Mouse (Mus musculus): ENCODE data around the gene Cdc42ep2. TPM values are rescaled to one million over a fixed set of nuclear protein-coding genes. Genes with fewer than 3 reads are reported as not detected.

Gene Cdc42ep2
- total RNA-seq, 1 experiment: 0.76 TPM

- peak within 1 kb of the TSS; percentile 73 to 77 for H3K4me3 ChIP-seq (ENCODE audit: insufficient read depth in 1 of 2, low read depth in 1 of 2, low read length in 2 of 2, poor library complexity in 1 of 2, severe bottlenecking in 1 of 2)
- TF ChIP-seq CHD2 (IDR thresholded peaks at IDR 0.05; ENCODE audit: low read depth, low read length): peak; percentile 76
- no peak for TF ChIP-seq MAFK (IDR thresholded peaks at IDR 0.05; ENCODE audit: insufficient read depth, low read depth, low read length)
- peak; percentile 95 for DNase-seq (ENCODE audit: low read depth, low spot score)
- no peak within 1 kb of the TSS for H3K27ac ChIP-seq (ENCODE audit: insufficient read depth, low read depth, low read length, poor library complexity, severe bottlenecking)
- H3K9me3 ChIP-seq (ENCODE audit: control insufficient read depth, insufficient read depth, low read depth, low read length): no peaks in the 10 kb centered on the region
- peaks cover 9% of the 10 kb centered on the region for H3K36me3 ChIP-seq (ENCODE audit: control insufficient read depth, insufficient read depth, low read length, poor library complexity, severe bottlenecking)
- peaks cover 0 to 7% of the 10 kb centered on the region in 2 experiments; a peak in 1 of 4 replicates for H3K4me1 ChIP-seq (ENCODE audit: control insufficient read depth in 2 of 2, insufficient read depth in 2 of 2, low read length in 2 of 2, poor library complexity in 1 of 2)
- peak within 1 kb of the TSS; percentile 75 for H3K9ac ChIP-seq (ENCODE audit: insufficient read depth, low read depth, low read length, poor library complexity, severe bottlenecking)
- in situ Hi-C loops (cut with MboI; ENCODE audit: low sequenced_read_pairs in 2 of 2, unreplicated experiment in 2 of 2): no loop called here
Observed at GRCm38 (mm10) chr19:5894002-5894678, 30.5 kb downstream of the Cdc42ep2 start, which contains the start of gene Tigd3. Gene Tigd3 (minus strand): TSS chr19:5894149.

DNA sequence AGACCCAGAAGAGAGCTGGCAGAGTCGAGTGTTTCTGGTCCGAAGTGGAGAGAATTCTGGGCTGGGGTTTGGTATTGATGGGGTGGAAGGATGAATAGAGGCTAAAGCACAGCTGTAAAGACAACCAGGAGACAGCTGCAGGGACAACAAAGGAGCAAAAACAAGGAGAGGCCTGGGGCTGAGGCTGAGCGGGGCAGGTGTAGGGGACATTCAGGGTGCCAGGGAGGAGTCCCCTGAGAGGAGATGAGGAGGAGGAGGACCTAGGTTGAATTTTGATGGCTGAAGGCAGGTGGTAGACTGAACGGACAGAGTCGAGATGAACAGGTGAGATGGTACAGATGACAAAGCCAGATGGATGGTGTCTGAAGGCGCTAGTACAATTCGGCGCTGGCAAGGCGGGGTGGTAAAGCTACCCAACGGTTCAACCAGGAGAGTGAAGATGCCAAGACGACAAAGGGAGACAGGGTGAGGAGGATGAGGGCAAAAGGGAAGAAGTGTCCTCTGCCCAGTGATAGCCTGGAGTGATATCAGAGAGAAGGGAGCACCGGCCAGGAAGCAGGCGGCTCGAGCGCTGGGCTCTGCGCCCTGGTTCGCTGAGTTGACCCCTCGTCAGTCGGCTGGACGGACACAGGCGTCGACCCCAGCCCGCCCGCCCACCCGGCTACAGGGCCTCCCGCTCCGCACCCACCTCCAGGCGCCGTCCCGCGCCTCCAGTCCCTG lies 31.2 kb downstream of the Cdc42ep2 start:
- peak overlapping the region; percentile 73 to 77 for H3K4me3 ChIP-seq (ENCODE audit: insufficient read depth in 1 of 2, low read depth in 1 of 2, low read length in 2 of 2, poor library complexity in 1 of 2, severe bottlenecking in 1 of 2)
- TF ChIP-seq CHD2 (IDR thresholded peaks at IDR 0.05; ENCODE audit: low read depth, low read length) (no peak), ZNF384 (IDR thresholded peaks at IDR 0.05; ENCODE audit: low read depth, low read length) (no peak), MAFK (IDR thresholded peaks at IDR 0.05; ENCODE audit: insufficient read depth, low read depth, low read length) (no peak), HCFC1 (IDR thresholded peaks at IDR 0.05; ENCODE audit: borderline replicate concordance, insufficient read depth, low read length) (no peak), ZC3H11A (IDR thresholded peaks at IDR 0.05; ENCODE audit: borderline replicate concordance, low read depth, low read length) (no peak)
- peak overlapping the region; percentile 75 for H3K9ac ChIP-seq (ENCODE audit: insufficient read depth, low read depth, low read length, poor library complexity, severe bottlenecking)
- no peaks in the 10 kb centered on the region for H3K9me3 ChIP-seq (ENCODE audit: control insufficient read depth, insufficient read depth, low read depth, low read length)
- in situ Hi-C loops (cut with MboI; ENCODE audit: low sequenced_read_pairs in 2 of 2, unreplicated experiment in 2 of 2): no loop called here
- H3K4me1 ChIP-seq (ENCODE audit: control insufficient read depth in 2 of 2, insufficient read depth in 2 of 2, low read length in 2 of 2, poor library complexity in 1 of 2): peaks cover 0 to 7% of the 10 kb centered on the region in 2 experiments; a peak in 1 of 4 replicates
- no peak for DNase-seq (ENCODE audit: low read depth, low spot score)
- H3K36me3 ChIP-seq (ENCODE audit: control insufficient read depth, insufficient read depth, low read length, poor library complexity, severe bottlenecking): peaks cover 6% of the 10 kb centered on the region
- no peak overlapping the region for H3K27ac ChIP-seq (ENCODE audit: insufficient read depth, low read depth, low read length, poor library complexity, severe bottlenecking)

GRCm38 (mm10) chr19:5892735-5893134 lies 31.9 kb downstream of the Cdc42ep2 start:
- H3K4me3 ChIP-seq (ENCODE audit: insufficient read depth in 1 of 2, low read depth in 1 of 2, low read length in 2 of 2, poor library complexity in 1 of 2, severe bottlenecking in 1 of 2): no peak overlapping the region
- no peak for DNase-seq (ENCODE audit: low read depth, low spot score)
- TF ChIP-seq ZNF384 (IDR thresholded peaks at IDR 0.05; ENCODE audit: low read depth, low read length) (no peak), HCFC1 (IDR thresholded peaks at IDR 0.05; ENCODE audit: borderline replicate concordance, insufficient read depth, low read length) (no peak), CHD2 (IDR thresholded peaks at IDR 0.05; ENCODE audit: low read depth, low read length) (no peak), MAFK (IDR thresholded peaks at IDR 0.05; ENCODE audit: insufficient read depth, low read depth, low read length) (no peak), ZC3H11A (IDR thresholded peaks at IDR 0.05; ENCODE audit: borderline replicate concordance, low read depth, low read length) (no peak)

GRCm38 (mm10) chr19:5892262-5892661 lies 32.4 kb downstream of the Cdc42ep2 start:
- H3K9ac ChIP-seq (ENCODE audit: insufficient read depth, low read depth, low read length, poor library complexity, severe bottlenecking): no peak overlapping the region
- peaks cover 4% of the 10 kb centered on the region; the same call in 1 of the 2 replicates for H3K36me3 ChIP-seq (ENCODE audit: control insufficient read depth, insufficient read depth, low read length, poor library complexity, severe bottlenecking)
- peaks cover 0 to 7% of the 10 kb centered on the region in 2 experiments; a peak in 1 of 4 replicates for H3K4me1 ChIP-seq (ENCODE audit: control insufficient read depth in 2 of 2, insufficient read depth in 2 of 2, low read length in 2 of 2, poor library complexity in 1 of 2)
- H3K27ac ChIP-seq (ENCODE audit: insufficient read depth, low read depth, low read length, poor library complexity, severe bottlenecking): no peak overlapping the region
- H3K9me3 ChIP-seq (ENCODE audit: control insufficient read depth, insufficient read depth, low read depth, low read length): no peaks in the 10 kb centered on the region
- in situ Hi-C loops (cut with MboI; ENCODE audit: low sequenced_read_pairs in 2 of 2, unreplicated experiment in 2 of 2): no loop called here
- no peak overlapping the region for H3K4me3 ChIP-seq (ENCODE audit: insufficient read depth in 1 of 2, low read depth in 1 of 2, low read length in 2 of 2, poor library complexity in 1 of 2, severe bottlenecking in 1 of 2)
- DNase-seq (ENCODE audit: low read depth, low spot score): no peak
- TF ChIP-seq CHD2 (IDR thresholded peaks at IDR 0.05; ENCODE audit: low read depth, low read length) (no peak), ZNF384 (IDR thresholded peaks at IDR 0.05; ENCODE audit: low read depth, low read length) (no peak), MAFK (IDR thresholded peaks at IDR 0.05; ENCODE audit: insufficient read depth, low read depth, low read length) (no peak), HCFC1 (IDR thresholded peaks at IDR 0.05; ENCODE audit: borderline replicate concordance, insufficient read depth, low read length) (no peak), ZC3H11A (IDR thresholded peaks at IDR 0.05; ENCODE audit: borderline replicate concordance, low read depth, low read length) (no peak)

More at GRCm38 (mm10) chr19:5892735-5893134, 31.9 kb downstream of the Cdc42ep2 start:
- Histone ChIP-seq H3K9ac (ENCODE audit: insufficient read depth, low read depth, low read length, poor library complexity, severe bottlenecking) (no peak overlapping the region), H3K4me1 (ENCODE audit: control insufficient read depth in 2 of 2, insufficient read depth in 2 of 2, low read length in 2 of 2, poor library complexity in 1 of 2) (peaks cover 0 to 7% of the 10 kb centered on the region in 2 experiments; a peak in 1 of 4 replicates), H3K27ac (ENCODE audit: insufficient read depth, low read depth, low read length, poor library complexity, severe bottlenecking) (no peak overlapping the region), H3K36me3 (ENCODE audit: control insufficient read depth, insufficient read depth, low read length, poor library complexity, severe bottlenecking) (peaks cover 4% of the 10 kb centered on the region; the same call in 1 of the 2 replicates), H3K9me3 (ENCODE audit: control insufficient read depth, insufficient read depth, low read depth, low read length) (no peaks in the 10 kb centered on the region)
- in situ Hi-C loops (cut with MboI; ENCODE audit: low sequenced_read_pairs in 2 of 2, unreplicated experiment in 2 of 2): no loop called here
